Mouse (Mus musculus): Measurements from ENCODE around the gene Zbtb1. TPM values are rescaled to one million over a fixed set of nuclear protein-coding genes. Genes with fewer than 3 reads are reported as not detected.
"Not testable (repeated sequence)": the region's sequence is repeated elsewhere in the genome, so short reads cannot be mapped to it uniquely, and the experiment has no call there.

Zbtb1 gene
- polyA plus RNA-seq, 1 experiment from 2014 or later = 7.9 TPM

DNA sequence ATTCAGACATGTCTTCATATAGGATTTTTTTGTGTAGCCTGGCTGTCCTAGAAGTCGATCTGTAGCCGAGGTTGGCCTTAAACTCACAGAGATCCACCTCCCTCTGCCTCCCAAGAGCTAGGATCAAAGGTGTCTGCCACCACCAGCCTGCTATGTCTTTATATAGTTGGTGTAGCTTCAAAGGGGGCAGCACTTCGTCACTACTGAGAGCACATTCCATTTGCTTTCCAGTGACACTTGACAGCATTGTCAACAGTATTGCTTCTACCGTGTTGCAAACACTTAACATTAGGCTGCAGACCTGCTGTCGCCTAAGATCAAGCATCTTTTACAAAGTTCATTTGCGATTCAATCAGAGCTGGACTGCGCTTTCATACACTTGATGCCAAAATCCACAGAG, 64.0 kb downstream of the Zbtb1 start:
- H3K27me3 ChIP-seq (ENCODE audit: control insufficient read depth, insufficient read depth, low read length) = no peaks in the 10 kb centered on the region
- no peak for DNase-seq (ENCODE audit: low spot score)

DNA sequence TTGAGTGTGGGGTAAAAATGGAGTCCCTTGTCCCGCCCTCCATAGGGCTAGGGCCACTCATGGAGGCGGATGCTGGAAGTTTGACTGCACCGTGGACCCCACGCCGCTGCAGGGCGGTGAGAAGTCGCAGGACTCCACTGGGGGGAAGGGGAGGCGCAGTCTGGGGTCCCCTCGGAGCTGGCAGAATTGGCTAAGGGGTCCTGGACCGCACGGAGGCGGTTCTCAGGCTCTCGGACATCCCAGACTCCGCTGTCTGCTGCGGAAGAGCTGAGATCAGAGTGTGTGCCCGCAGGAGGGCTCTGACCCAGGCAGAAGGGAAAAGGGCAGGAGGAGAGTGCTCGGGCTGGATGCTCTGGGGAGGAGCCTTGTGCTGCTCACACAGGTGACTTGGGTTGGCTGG, 65.0 kb downstream of the Zbtb1 start:
- Histone ChIP-seq H3K27ac (ENCODE audit: low read depth, low read length) (no peak overlapping the region), H3K4me1 (ENCODE audit: control insufficient read depth, insufficient read depth, low read length) (0 out of 2 replicates have a peak, but pooled peaks cover 3% of the 10 kb centered on the region), H3K36me3 (ENCODE audit: control insufficient read depth, insufficient read depth, low read length) (no peaks in the 10 kb centered on the region), H3K9me3 (ENCODE audit: control insufficient read depth, low read length) (no peaks in the 10 kb centered on the region), H3K4me3 (ENCODE audit: low read depth, low read length) (peak overlapping the region; percentile 31), H3K4me2 (ENCODE audit: low read depth) (peak overlapping the region; percentile 48), H3K27me3 (ENCODE audit: control insufficient read depth, insufficient read depth, low read length) (no peaks in the 10 kb centered on the region), H3K9ac (ENCODE audit: low read length) (peak overlapping the region; percentile 42; the same call in 1 of the 2 replicates)
- WGBS = 2% methylated on average over 17 of the region's 17 CpGs
- ATAC-seq (ENCODE audit: insufficient read depth, low FRiP score, low TSS enrichment) (no peak), DNase-seq (ENCODE audit: low spot score) (no peak)

More for the DNA sequence above, 64.0 kb downstream of the Zbtb1 start:
- no peak for ATAC-seq (ENCODE audit: insufficient read depth, low FRiP score, low TSS enrichment)
- Histone ChIP-seq H3K36me3 (ENCODE audit: control insufficient read depth, insufficient read depth, low read length) (no peaks in the 10 kb centered on the region), H3K4me1 (ENCODE audit: control insufficient read depth, insufficient read depth, low read length) (0 out of 2 replicates have a peak, but pooled peaks cover 3% of the 10 kb centered on the region), H3K9ac (ENCODE audit: low read length) (no peak overlapping the region), H3K4me3 (ENCODE audit: low read depth, low read length) (no peak overlapping the region), H3K9me3 (ENCODE audit: control insufficient read depth, low read length) (no peaks in the 10 kb centered on the region), H3K4me2 (ENCODE audit: low read depth) (no peak overlapping the region), H3K27ac (ENCODE audit: low read depth, low read length) (no peak overlapping the region)
- WGBS = 42% methylated on average over 7 of the region's 7 CpGs

DNA sequence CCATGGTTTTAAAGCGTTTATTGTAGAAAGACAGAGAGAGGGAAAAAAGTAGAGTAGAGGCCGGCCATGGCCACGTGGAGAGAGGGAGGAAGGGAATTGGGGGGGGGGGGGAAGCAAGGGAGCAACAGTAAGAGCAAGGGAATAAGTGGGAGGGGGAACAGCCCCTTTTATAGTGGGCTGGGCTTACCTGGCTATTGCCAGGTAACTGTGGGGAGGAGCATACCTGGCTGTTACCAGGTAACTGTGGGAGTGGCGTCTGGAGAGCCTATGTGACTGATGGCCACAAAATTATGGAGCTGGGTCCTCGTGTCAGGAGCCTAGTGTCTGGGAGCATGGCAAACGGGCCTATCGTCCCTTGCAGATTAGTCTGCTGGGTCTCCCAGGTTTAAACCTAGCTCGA, 65.5 kb downstream of the Zbtb1 start:
- H3K27ac ChIP-seq (ENCODE audit: low read depth, low read length) = no peak overlapping the region
- WGBS = 38% methylated on average over 8 of the region's 8 CpGs
- H3K4me1 ChIP-seq (ENCODE audit: control insufficient read depth, insufficient read depth, low read length) = 0 out of 2 replicates have a peak, but pooled peaks cover 3% of the 10 kb centered on the region
- DNase-seq (ENCODE audit: low spot score) = no peak
- no peaks in the 10 kb centered on the region for H3K9me3 ChIP-seq (ENCODE audit: control insufficient read depth, low read length)
- no peak overlapping the region for H3K9ac ChIP-seq (ENCODE audit: low read length)
- H3K4me2 ChIP-seq (ENCODE audit: low read depth) = peak overlapping the region; percentile 48
- ATAC-seq (ENCODE audit: insufficient read depth, low FRiP score, low TSS enrichment) = no peak
- H3K27me3 ChIP-seq (ENCODE audit: control insufficient read depth, insufficient read depth, low read length) = no peaks in the 10 kb centered on the region
- H3K4me3 ChIP-seq (ENCODE audit: low read depth, low read length) = no peak overlapping the region
- no peaks in the 10 kb centered on the region for H3K36me3 ChIP-seq (ENCODE audit: control insufficient read depth, insufficient read depth, low read length)

- DNase-seq (ENCODE audit: low spot score); H3K4me2 ChIP-seq (ENCODE audit: low read depth); ATAC-seq (ENCODE audit: insufficient read depth, low FRiP score, low TSS enrichment); H3K4me3 ChIP-seq (ENCODE audit: low read depth, low read length); H3K9ac ChIP-seq (ENCODE audit: low read length); H3K27ac ChIP-seq (ENCODE audit: low read depth, low read length); H3K4me1 ChIP-seq (ENCODE audit: control insufficient read depth, insufficient read depth, low read length); H3K9me3 ChIP-seq (ENCODE audit: control insufficient read depth, low read length); H3K36me3 ChIP-seq (ENCODE audit: control insufficient read depth, insufficient read depth, low read length); H3K27me3 ChIP-seq (ENCODE audit: control insufficient read depth, insufficient read depth, low read length): not testable (repeated sequence)
- 80% methylated on average over 6 of the region's 6 CpGs for WGBS
Measured at GRCm38 (mm10) chr12:76443488-76443887, 73.4 kb downstream of the Zbtb1 start.

DNA sequence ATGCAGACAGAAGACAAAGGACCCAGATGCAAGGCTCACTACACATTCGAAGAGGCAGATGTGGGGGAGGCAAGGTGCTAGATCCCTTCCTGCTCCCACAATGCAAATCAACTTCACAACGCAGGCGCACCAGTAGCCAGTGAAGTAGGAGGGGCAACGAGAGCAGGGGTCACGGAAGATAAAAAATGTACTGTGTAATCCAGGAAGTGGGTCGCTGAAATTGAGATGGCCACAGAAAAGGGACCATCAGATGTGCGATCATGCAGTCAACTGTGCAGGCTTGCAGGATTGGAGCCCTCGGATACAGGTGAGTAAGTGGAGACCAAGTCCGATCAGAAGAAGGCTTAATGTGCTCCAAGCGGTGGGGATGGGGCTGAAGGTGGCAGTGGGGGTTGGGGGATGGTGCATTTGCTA, 74.3 kb downstream of the Zbtb1 start:
- ATAC-seq (ENCODE audit: insufficient read depth, low FRiP score, low TSS enrichment) (no peak), DNase-seq (ENCODE audit: low spot score) (no peak)
- Histone ChIP-seq H3K27ac (ENCODE audit: low read depth, low read length) (no peak overlapping the region), H3K4me1 (ENCODE audit: control insufficient read depth, insufficient read depth, low read length) (no peaks in the 10 kb centered on the region), H3K9me3 (ENCODE audit: control insufficient read depth, low read length) (no peaks in the 10 kb centered on the region), H3K4me3 (ENCODE audit: low read depth, low read length) (no peak overlapping the region), H3K4me2 (ENCODE audit: low read depth) (no peak overlapping the region), H3K9ac (ENCODE audit: low read length) (no peak overlapping the region), H3K27me3 (ENCODE audit: control insufficient read depth, insufficient read depth, low read length) (no peaks in the 10 kb centered on the region), H3K36me3 (ENCODE audit: control insufficient read depth, insufficient read depth, low read length) (no peaks in the 10 kb centered on the region)
- WGBS = 58% methylated on average over 10 of the region's 10 CpGs

- 86% methylated on average over 6 of the region's 6 CpGs for WGBS
- no peak overlapping the region for H3K9ac ChIP-seq (ENCODE audit: low read length)
- H3K27me3 ChIP-seq (ENCODE audit: control insufficient read depth, insufficient read depth, low read length) = no peaks in the 10 kb centered on the region
- H3K4me3 ChIP-seq (ENCODE audit: low read depth, low read length) = no peak overlapping the region
- H3K9me3 ChIP-seq (ENCODE audit: control insufficient read depth, low read length) = no peaks in the 10 kb centered on the region
- H3K36me3 ChIP-seq (ENCODE audit: control insufficient read depth, insufficient read depth, low read length) = no peaks in the 10 kb centered on the region
- no peak for DNase-seq (ENCODE audit: low spot score)
- H3K4me1 ChIP-seq (ENCODE audit: control insufficient read depth, insufficient read depth, low read length) = no peaks in the 10 kb centered on the region
- no peak for ATAC-seq (ENCODE audit: insufficient read depth, low FRiP score, low TSS enrichment)
- no peak overlapping the region for H3K4me2 ChIP-seq (ENCODE audit: low read depth)
- H3K27ac ChIP-seq (ENCODE audit: low read depth, low read length) = no peak overlapping the region
Measured at GRCm38 (mm10) chr12:76444862-76445261, 74.8 kb downstream of the Zbtb1 start.

GRCm38 (mm10) chr12:76446201-76446600, 76.1 kb downstream of the Zbtb1 start:
- ATAC-seq (ENCODE audit: insufficient read depth, low FRiP score, low TSS enrichment) = no peak
- Histone ChIP-seq H3K4me2 (ENCODE audit: low read depth) (no peak overlapping the region), H3K4me3 (ENCODE audit: low read depth, low read length) (no peak overlapping the region), H3K9ac (ENCODE audit: low read length) (no peak overlapping the region), H3K4me1 (ENCODE audit: control insufficient read depth, insufficient read depth, low read length) (no peaks in the 10 kb centered on the region), H3K27me3 (ENCODE audit: control insufficient read depth, insufficient read depth, low read length) (no peaks in the 10 kb centered on the region), H3K36me3 (ENCODE audit: control insufficient read depth, insufficient read depth, low read length) (no peaks in the 10 kb centered on the region), H3K27ac (ENCODE audit: low read depth, low read length) (no peak overlapping the region), H3K9me3 (ENCODE audit: control insufficient read depth, low read length) (no peaks in the 10 kb centered on the region)
- WGBS = 79% methylated on average over 11 of the region's 11 CpGs
- DNase-seq (ENCODE audit: low spot score) = no peak

Other genes starting within 250 kb of the Zbtb1 start
- 0.11 and 0.18 TPM in 2 replicates for gene Esr2, start 193.0 kb upstream of the Zbtb1 start, polyA plus RNA-seq (2014; fragmentation: Nextera tagmentation; extraction: Ambion mirVana)
- gene Tex21, start 123.5 kb upstream of the Zbtb1 start, polyA plus RNA-seq (2014; fragmentation: Nextera tagmentation; extraction: Ambion mirVana) = not detected in 2 replicates
- 55.4 and 60.8 TPM in 2 replicates for gene Mthfd1, start 115.0 kb upstream of the Zbtb1 start, polyA plus RNA-seq (2014; fragmentation: Nextera tagmentation; extraction: Ambion mirVana)
- gene Akap5, start 45.4 kb upstream of the Zbtb1 start, polyA plus RNA-seq (2014; fragmentation: Nextera tagmentation; extraction: Ambion mirVana) = 3.9 and 4.4 TPM in 2 replicates
- gene Zbtb25, start 664 bp upstream of the Zbtb1 start, polyA plus RNA-seq (2014; fragmentation: Nextera tagmentation; extraction: Ambion mirVana) = 17.5 and 17.9 TPM in 2 replicates
- gene Hspa2, start 33.9 kb downstream of the Zbtb1 start, polyA plus RNA-seq (2014; fragmentation: Nextera tagmentation; extraction: Ambion mirVana) = 5.1 and 6.0 TPM in 2 replicates
- gene Ppp1r36, start 47.3 kb downstream of the Zbtb1 start, polyA plus RNA-seq (2014; fragmentation: Nextera tagmentation; extraction: Ambion mirVana) = 0.45 and 0.82 TPM in 2 replicates
- 1.5 and 1.7 TPM in 2 replicates for gene Plekhg3, start 160.6 kb downstream of the Zbtb1 start, polyA plus RNA-seq (2014; fragmentation: Nextera tagmentation; extraction: Ambion mirVana)

All from neural tube, embryonic 11.5 days (tissue).